ENCODE assay signal across 14 mouse cellular contexts in genomic region chr16:19458741-19459140, GRCm38 (mm10). TPM values are rescaled to one million over a fixed set of nuclear protein-coding genes. Genes with fewer than 3 reads are reported as not detected.
"Had no signal": no experiment of that assay in that cellular context is flagged by ENCODE, and none has a peak within 500 bp of the region (broad histone marks: within the 10 kb centered on the region; RNA-seq: fewer than 3 reads in every experiment).

No protein-coding gene starts in this region.

RNA-seq across cellular contexts. Expression of gene Olfr166, which starts 24.8 kb away (rescaled TPM):
- total RNA-seq: common myeloid progenitor, adult 5-6 weeks; forebrain, postnatal 0 days; gastrocnemius, adult 18-20 months; gastrocnemius, adult 2 months; gastrocnemius, adult 8-10 months; gastrocnemius, postnatal 10 days; gastrocnemius, postnatal 14 days; gastrocnemius, postnatal 25 days; gastrocnemius, postnatal 36 days; gastrocnemius, postnatal 4 days; granulocyte monocyte progenitor cell, adult 5-6 weeks; heart, adult 18-20 months; heart, adult 2 months; heart, adult 8-10 months had no signal

RNA-seq across cellular contexts. Expression of gene Olfr165, which starts 35.8 kb away (rescaled TPM):
- total RNA-seq: common myeloid progenitor, adult 5-6 weeks; forebrain, postnatal 0 days; gastrocnemius, adult 18-20 months; gastrocnemius, adult 2 months; gastrocnemius, adult 8-10 months; gastrocnemius, postnatal 10 days; gastrocnemius, postnatal 14 days; gastrocnemius, postnatal 25 days; gastrocnemius, postnatal 36 days; gastrocnemius, postnatal 4 days; granulocyte monocyte progenitor cell, adult 5-6 weeks; heart, adult 18-20 months; heart, adult 2 months; heart, adult 8-10 months had no signal
